Mouse (Mus musculus) c-Kit-positive CD71-negative TER-119-negative erythroid progenitor cells, embryonic 14.5 days (primary cell): Measurements from ENCODE around the gene Ttbk2.

Source experiments
- DNase-seq: peaks from one replicate; pipeline ENCODE4 v3.0.0-alpha.2; 2013; ENCODE audit warnings: low read depth

Gene Ttbk2

GRCm38 (mm10) chr2:120850424-120851082 is at the start of gene Ttbk2:
Gene Ttbk2 (minus strand): TSS chr2:120850604.
- DNase-seq: peak; percentile 96

GRCm38 (mm10) chr2:120896361-120896760 is 46.0 kb upstream of the Ttbk2 start:
- no peak for DNase-seq

GRCm38 (mm10) chr2:120887601-120888000 is 37.2 kb upstream of the Ttbk2 start:
- DNase-seq: no peak

- DNase-seq: no peak
Observed at GRCm38 (mm10) chr2:120873192-120873591, 22.8 kb upstream of the Ttbk2 start.

GRCm38 (mm10) chr2:120871447-120872336 is 21.3 kb upstream of the Ttbk2 start:
- no peak for DNase-seq

- DNase-seq: no peak
Observed at GRCm38 (mm10) chr2:120867336-120867735, 16.9 kb upstream of the Ttbk2 start.

GRCm38 (mm10) chr2:120866561-120866960 is 16.2 kb upstream of the Ttbk2 start:
- peak; percentile 34 for DNase-seq

- no peak for DNase-seq
Observed at GRCm38 (mm10) chr2:120863389-120863788, 13.0 kb upstream of the Ttbk2 start.

GRCm38 (mm10) chr2:120860699-120861098 is 10.3 kb upstream of the Ttbk2 start:
- DNase-seq: no peak

- DNase-seq: no peak
Observed at GRCm38 (mm10) chr2:120858131-120858530, 7.7 kb upstream of the Ttbk2 start.

GRCm38 (mm10) chr2:120853151-120853550 is 2.7 kb upstream of the Ttbk2 start:
- no peak for DNase-seq

- peak; percentile 23 for DNase-seq
Observed at GRCm38 (mm10) chr2:120852626-120853025, 2.2 kb upstream of the Ttbk2 start.

GRCm38 (mm10) chr2:120849449-120850423 is 668 bp downstream of the Ttbk2 start, which contains the start of gene Cdan1:
Gene Cdan1 (minus strand): TSS chr2:120850128.
- no peak for DNase-seq

GRCm38 (mm10) chr2:120845280-120845679 is 5.1 kb downstream of the Ttbk2 start:
- no peak for DNase-seq

- no peak for DNase-seq
Observed at GRCm38 (mm10) chr2:120843990-120844389, 6.4 kb downstream of the Ttbk2 start.

- no peak for DNase-seq
Observed at GRCm38 (mm10) chr2:120841211-120841610, 9.2 kb downstream of the Ttbk2 start.

- DNase-seq: no peak
Observed at GRCm38 (mm10) chr2:120835167-120835566, 15.2 kb downstream of the Ttbk2 start.

- DNase-seq: no peak
Observed at GRCm38 (mm10) chr2:120826936-120827638, 23.3 kb downstream of the Ttbk2 start.

- no peak for DNase-seq
Observed at GRCm38 (mm10) chr2:120770265-120770935, 80.0 kb downstream of the Ttbk2 start.

- no peak for DNase-seq
Observed at GRCm38 (mm10) chr2:120761922-120762321, 88.5 kb downstream of the Ttbk2 start.

GRCm38 (mm10) chr2:120748041-120748440 is 102.4 kb downstream of the Ttbk2 start:
- no peak for DNase-seq
